Mouse (Mus musculus) ES-E14 (cell line): Measurements from ENCODE around the gene Ms4a14. TPM values are rescaled to one million over a fixed set of nuclear protein-coding genes. Genes with fewer than 3 reads are reported as not detected.

Source experiments
- DNase-seq: peaks from one replicate; pipeline ENCODE4 v3.0.0-alpha.2; 2013; ENCODE audit warnings: low read depth, low spot score
- H3K27ac ChIP-seq: 2 replicates; pipeline ENCODE4 v1.5.1; 2012; ENCODE audit warnings: low read depth, mild to moderate bottlenecking, low read length, moderate library complexity, mixed read lengths; ENCODE audit not compliant: poor library complexity, insufficient read depth, severe bottlenecking
- H3K36me3 ChIP-seq: 2 replicates; pipeline ENCODE4 v1.6.1; 2012; ENCODE audit warnings: mild to moderate bottlenecking, low read length, moderate library complexity, mixed read lengths; ENCODE audit not compliant: control insufficient read depth, poor library complexity, insufficient read depth, severe bottlenecking
- H3K4me1 ChIP-seq, 2 experiments: fragments of 150-350 bp in 1 of 2; sonication (generic) in 1 of 2; 2 replicates each; pipeline ENCODE4 v1.6.1; 2012; ENCODE audit warnings: low read length in 2 of 2, mild to moderate bottlenecking in 1 of 2, mixed read lengths in 1 of 2; ENCODE audit not compliant: control insufficient read depth in 2 of 2, insufficient read depth in 2 of 2, poor library complexity in 1 of 2
- H3K4me3 ChIP-seq, 2 experiments: fragments of 150-350 bp in 1 of 2; sonication (generic) in 1 of 2; 2 replicates each; pipeline ENCODE4 v1.5.1; 2012; ENCODE audit warnings: low read length in 2 of 2, low read depth in 1 of 2, mild to moderate bottlenecking in 1 of 2, mixed read lengths in 1 of 2; ENCODE audit not compliant: insufficient read depth in 1 of 2, poor library complexity in 1 of 2, severe bottlenecking in 1 of 2
- H3K9ac ChIP-seq: 2 replicates; pipeline ENCODE4 v1.6.1; 2012; ENCODE audit warnings: low read depth, mild to moderate bottlenecking, low read length, mixed read lengths; ENCODE audit not compliant: poor library complexity, insufficient read depth, severe bottlenecking
- H3K9me3 ChIP-seq: fragments of 150-350 bp; sonication (generic); 2 replicates; pipeline ENCODE4 v1.6.1; 2012; ENCODE audit warnings: low read depth, mild to moderate bottlenecking, low read length; ENCODE audit not compliant: control insufficient read depth, insufficient read depth
- CHD2 ChIP-seq: IDR thresholded peaks from 2 replicates; pipeline ENCODE4 v1.6.1; 2014; ENCODE audit warnings: mild to moderate bottlenecking, low read depth, low read length, inconsistent platforms
- HCFC1 ChIP-seq: IDR thresholded peaks from 2 replicates; pipeline ENCODE4 v1.6.1; 2012; ENCODE audit warnings: low read length, inconsistent platforms, borderline replicate concordance; ENCODE audit not compliant: insufficient read depth
- MAFK ChIP-seq: IDR thresholded peaks from 2 replicates; pipeline ENCODE4 v1.6.1; 2014; ENCODE audit warnings: mild to moderate bottlenecking, low read depth, low read length, inconsistent platforms; ENCODE audit not compliant: insufficient read depth
- ZC3H11A ChIP-seq: IDR thresholded peaks from 2 replicates; pipeline ENCODE4 v1.6.1; 2012; ENCODE audit warnings: low read depth, mild to moderate bottlenecking, inconsistent platforms, low read length, borderline replicate concordance
- ZNF384 ChIP-seq: IDR thresholded peaks from 2 replicates; pipeline ENCODE4 v1.6.1; 2012; ENCODE audit warnings: low read depth, low read length, inconsistent platforms
- in situ Hi-C, 2 experiments: fragments of 600-800 bp; cut with MboI; formaldehyde crosslinking; loops; one replicate each; pipeline ENCODE4 v1.15.1; 2025; ENCODE audit warnings: low sequenced_read_pairs in 2 of 2, inconsistent platforms in 1 of 2; ENCODE audit not compliant: unreplicated experiment in 2 of 2
- total RNA-seq: library from RNA; depleted of rRNA; stranded (reverse); fragments of 300-350 nt; gene quantifications from 2 replicates; pipeline ENCODE4 v1.2.3, GENCODE M21; 2012

The Ms4a14 gene
- total RNA-seq, 1 experiment = 0.71 TPM

GRCm38 (mm10) chr19:11292990-11293389 lies 21.3 kb downstream of the Ms4a14 start:
- Histone ChIP-seq H3K9me3 (no peaks in the 10 kb centered on the region), H3K27ac (peak overlapping the region; percentile 97), H3K9ac (peak overlapping the region; percentile 86), H3K4me1 (peaks cover 0 to 9% of the 10 kb centered on the region in 2 experiments; a peak in 1 of 4 replicates), H3K36me3 (no peaks in the 10 kb centered on the region), H3K4me3 (peak overlapping the region; percentile 75)
- TF ChIP-seq ZC3H11A = no peak
- no peak for TF ChIP-seq HCFC1
- TF ChIP-seq MAFK = no peak
- no peak for TF ChIP-seq CHD2
- TF ChIP-seq ZNF384 = no peak
- no peak for DNase-seq
- in situ Hi-C loops = no loop called here

DNA sequence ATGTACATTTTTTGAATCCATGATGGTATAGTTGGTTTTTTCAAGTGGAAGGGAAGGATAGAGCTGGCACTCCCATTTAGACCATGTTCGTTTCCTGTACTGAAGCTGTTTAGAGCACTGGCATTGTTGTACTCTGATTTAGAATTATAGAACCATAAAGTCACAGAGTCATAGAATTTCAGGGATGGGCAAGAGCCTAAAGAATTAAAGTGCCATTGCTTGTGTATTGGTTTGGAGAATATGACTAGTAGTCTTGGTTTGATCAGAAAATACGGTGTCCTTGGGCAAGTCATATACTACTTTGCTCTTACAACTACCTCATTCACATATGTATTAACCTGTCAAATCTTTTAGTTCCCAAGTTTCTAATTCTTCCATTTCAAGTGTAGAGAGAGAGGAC lies 30.5 kb downstream of the Ms4a14 start, which contains the start of gene Ms4a5:
Gene Ms4a5, minus strand, starts transcription at position 101 of the 400 bp plus-strand sequence.
- DNase-seq = no peak
- in situ Hi-C loops = no loop called here
- H3K4me1 ChIP-seq = 0 out of 4 replicates have a peak, but pooled peaks cover 0 to 3% of the 10 kb centered on the region in 2 experiments
- no peak within 1 kb of the TSS for H3K27ac ChIP-seq
- 0 out of 2 replicates have a peak, but pooled peaks cover 2% of the 10 kb centered on the region for H3K9me3 ChIP-seq
- no peak within 1 kb of the TSS for H3K4me3 ChIP-seq
- H3K9ac ChIP-seq = no peak within 1 kb of the TSS
- TF ChIP-seq CHD2 (no peak), HCFC1 (no peak), MAFK (no peak)
- H3K36me3 ChIP-seq = no peaks in the 10 kb centered on the region

- DNase-seq = no peak
- Histone ChIP-seq H3K36me3 (no peaks in the 10 kb centered on the region), H3K9ac (no peak overlapping the region), H3K4me3 (no peak overlapping the region), H3K9me3 (0 out of 2 replicates have a peak, but pooled peaks cover 2% of the 10 kb centered on the region), H3K27ac (no peak overlapping the region), H3K4me1 (0 out of 4 replicates have a peak, but pooled peaks cover 0 to 3% of the 10 kb centered on the region in 2 experiments)
- no peak for TF ChIP-seq ZC3H11A
- in situ Hi-C loops = no loop called here
Measured at GRCm38 (mm10) chr19:11280223-11280622, 34.0 kb downstream of the Ms4a14 start.

- no peaks in the 10 kb centered on the region for H3K36me3 ChIP-seq
- no peak for DNase-seq
- 0 out of 4 replicates have a peak, but pooled peaks cover 0 to 3% of the 10 kb centered on the region in 2 experiments for H3K4me1 ChIP-seq
- no peaks in the 10 kb centered on the region for H3K9me3 ChIP-seq
- TF ChIP-seq HCFC1 (no peak), CHD2 (no peak), ZC3H11A (no peak), ZNF384 (no peak), MAFK (no peak)
- H3K27ac ChIP-seq = no peak overlapping the region
- H3K4me3 ChIP-seq = no peak overlapping the region
- no peak overlapping the region for H3K9ac ChIP-seq
- in situ Hi-C loops = no loop called here
Measured at GRCm38 (mm10) chr19:11276431-11276830, 37.8 kb downstream of the Ms4a14 start.

- Histone ChIP-seq H3K9ac (no peak overlapping the region), H3K27ac (no peak overlapping the region), H3K4me1 (no peaks in the 10 kb centered on the region), H3K36me3 (no peaks in the 10 kb centered on the region), H3K4me3 (no peak overlapping the region), H3K9me3 (no peaks in the 10 kb centered on the region)
- DNase-seq = no peak
- in situ Hi-C loops = no loop called here
- TF ChIP-seq HCFC1 (no peak), ZC3H11A (no peak), ZNF384 (no peak), MAFK (no peak), CHD2 (no peak)
Measured at GRCm38 (mm10) chr19:11266956-11267355, 47.3 kb downstream of the Ms4a14 start.
